Mouse (Mus musculus): ENCODE measurements at regions not wholly inside any gene's neighbourhood (a gene's known extent, or its start where the extent isn't known, plus 50 kb on each side); places are given as distances from the start of the nearest gene placed in this dataset.

DNA sequence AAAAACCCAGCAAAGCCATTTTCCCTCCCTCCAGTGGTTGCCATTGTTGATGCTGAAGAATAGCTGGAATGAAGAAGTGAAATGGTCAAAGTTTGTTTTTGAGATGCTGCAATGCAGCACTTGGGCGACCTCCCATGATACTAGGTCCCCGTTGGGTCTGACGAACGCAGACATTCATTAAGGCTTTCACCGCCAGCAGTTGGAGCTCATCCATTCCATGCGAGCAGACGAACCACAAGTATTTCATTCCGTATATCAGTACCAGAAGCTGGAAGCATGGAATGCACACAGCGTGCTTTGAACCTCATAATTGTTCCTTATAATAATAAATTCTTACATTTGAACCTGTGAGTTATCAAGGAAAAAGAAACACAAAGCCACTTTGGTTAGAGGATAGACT is 86.9 kb upstream of the Kcnj16 start:
- TF ChIP-seq CTCF (IDR thresholded peaks at IDR 0.05) (no peak), POLR2A (IDR thresholded peaks at IDR 0.05; ENCODE audit: insufficient read depth, low read depth, low read length) (no peak), EP300 (IDR thresholded peaks at IDR 0.05; ENCODE audit: insufficient read depth, low read depth, low read length) (no peak)
